Mouse (Mus musculus) mouse embryonic stem cell (cell line): ENCODE measurements around the gene Astn2.

Experiments used
- in situ Hi-C, 2 experiments: fragments of 300-500 bp; cut with MboI; formaldehyde crosslinking; loops; 1 replicate in 1 of 2; 3 replicates in 1 of 2; pipeline ENCODE4 v1.14.3; 2019 to 2020; ENCODE audit warnings: low sequenced_read_pairs in 2 of 2, low pct_unique_long_range_greater_than_20kb in 1 of 2, mixed read lengths in 1 of 2; ENCODE audit not compliant: unreplicated experiment in 1 of 2

Gene Astn2

GRCm38 (mm10) chr4:65427480-65427879, 976.9 kb downstream of the Astn2 start:
- in situ Hi-C loops: no loop called here

GRCm38 (mm10) chr4:65426437-65426836, 978.0 kb downstream of the Astn2 start:
- in situ Hi-C loops: no loop called here

GRCm38 (mm10) chr4:65423068-65423625, 981.3 kb downstream of the Astn2 start:
- in situ Hi-C loops: no loop called here

- in situ Hi-C loops: no loop called here
These were observed 983.1 kb downstream of the Astn2 start for GRCm38 (mm10) chr4:65421272-65421671.

- in situ Hi-C loops: no loop called here
These were observed 983.9 kb downstream of the Astn2 start for GRCm38 (mm10) chr4:65420511-65420931.

GRCm38 (mm10) chr4:65415507-65415906, 988.9 kb downstream of the Astn2 start:
- in situ Hi-C loops: no loop called here

GRCm38 (mm10) chr4:65402836-65403634, 1001.4 kb downstream of the Astn2 start:
- in situ Hi-C loops: no loop called here

GRCm38 (mm10) chr4:65402286-65402685, 1002.1 kb downstream of the Astn2 start:
- in situ Hi-C loops: no loop called here

- in situ Hi-C loops: no loop called here
These were observed 1005.0 kb downstream of the Astn2 start for GRCm38 (mm10) chr4:65399457-65399856.

- in situ Hi-C loops: no loop called here
These were observed 1007.6 kb downstream of the Astn2 start for GRCm38 (mm10) chr4:65396806-65397205.

GRCm38 (mm10) chr4:65391001-65391400, 1013.4 kb downstream of the Astn2 start:
- in situ Hi-C loops: no loop called here

- in situ Hi-C loops: no loop called here
These were observed 1021.3 kb downstream of the Astn2 start for GRCm38 (mm10) chr4:65383070-65383469.

GRCm38 (mm10) chr4:65379461-65379860, 1025.0 kb downstream of the Astn2 start:
- in situ Hi-C loops: no loop called here

GRCm38 (mm10) chr4:65376571-65376970, 1027.8 kb downstream of the Astn2 start:
- in situ Hi-C loops: no loop called here

GRCm38 (mm10) chr4:65373841-65374240, 1030.6 kb downstream of the Astn2 start:
- in situ Hi-C loops: no loop called here

- in situ Hi-C loops: no loop called here
These were observed 1031.7 kb downstream of the Astn2 start for GRCm38 (mm10) chr4:65372731-65373130.

- in situ Hi-C loops: no loop called here
These were observed 1037.3 kb downstream of the Astn2 start for GRCm38 (mm10) chr4:65367135-65367534.

GRCm38 (mm10) chr4:65354580-65354979, 1049.8 kb downstream of the Astn2 start:
- in situ Hi-C loops: no loop called here

GRCm38 (mm10) chr4:65350521-65350920, 1053.9 kb downstream of the Astn2 start:
- in situ Hi-C loops: no loop called here

- in situ Hi-C loops: no loop called here
These were observed 1062.6 kb downstream of the Astn2 start for GRCm38 (mm10) chr4:65341766-65342165.
